Mouse (Mus musculus) cortical plate, adult 2 months (tissue): ENCODE measurements around the gene Klhl6.

Experiments used
- CTCF ChIP-seq: fragments of 200-500 bp; IDR thresholded peaks from 2 replicates; pipeline ENCODE4 v1.5.1; 2011; ENCODE audit warnings: mild to moderate bottlenecking, control low read depth, low read length; ENCODE audit not compliant: insufficient read depth; ENCODE audit errors: extremely low read depth
- POLR2A ChIP-seq: fragments of 200-500 bp; IDR thresholded peaks from 2 replicates; pipeline ENCODE4 v1.6.1; 2011; ENCODE audit warnings: mild to moderate bottlenecking, low read length, control low read depth; ENCODE audit not compliant: insufficient read depth; ENCODE audit errors: extremely low read depth

DNA sequence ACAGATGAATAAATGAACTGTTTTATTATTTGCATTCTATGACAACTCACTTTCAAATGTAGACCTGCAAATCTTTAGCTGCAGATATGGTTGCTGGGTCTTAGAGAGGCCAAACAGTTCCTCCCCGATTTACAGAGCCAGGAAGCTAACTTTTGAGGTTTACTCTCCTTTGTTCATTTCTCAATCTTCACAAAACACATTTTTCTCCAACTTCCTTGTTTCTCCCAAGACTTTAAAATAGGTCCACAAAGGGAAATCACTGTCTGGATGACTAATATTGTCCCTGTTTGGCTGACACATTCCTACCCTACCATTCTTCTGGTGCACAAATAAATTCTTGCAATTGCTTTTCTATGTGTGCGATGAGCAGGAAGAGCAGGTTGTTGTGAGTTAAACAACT is 3.1 kb downstream of the Klhl6 start:
- no peak for TF ChIP-seq CTCF
- no peak for TF ChIP-seq POLR2A
